Mouse (Mus musculus) lung, postnatal 25 days (tissue): ENCODE measurements around the gene Srcin1.

ENCODE experiments used
- DNase-seq: peaks from one replicate; pipeline ENCODE4 v3.0.0; 2022; ENCODE audit warnings: low spot score

The Srcin1 gene

GRCm38 (mm10) chr11:97552151-97552550, 23.8 kb downstream of the Srcin1 start:
- DNase-seq, result no peak

GRCm38 (mm10) chr11:97548757-97549156, 27.2 kb downstream of the Srcin1 start:
- no peak for DNase-seq

- no peak for DNase-seq
Measured at GRCm38 (mm10) chr11:97547957-97548706, 27.9 kb downstream of the Srcin1 start.

- no peak for DNase-seq
Measured at GRCm38 (mm10) chr11:97546804-97547411, 29.1 kb downstream of the Srcin1 start.

- DNase-seq, result no peak
Measured at GRCm38 (mm10) chr11:97545808-97546560, 30.0 kb downstream of the Srcin1 start.

GRCm38 (mm10) chr11:97543883-97544282, 32.1 kb downstream of the Srcin1 start:
- no peak for DNase-seq

GRCm38 (mm10) chr11:97543181-97543733, 32.7 kb downstream of the Srcin1 start:
- no peak for DNase-seq

- no peak for DNase-seq
Measured at GRCm38 (mm10) chr11:97542171-97543150, 33.5 kb downstream of the Srcin1 start.

- no peak for DNase-seq
Measured at GRCm38 (mm10) chr11:97540604-97541003, 35.4 kb downstream of the Srcin1 start.

GRCm38 (mm10) chr11:97540136-97540535, 35.9 kb downstream of the Srcin1 start:
- DNase-seq, result no peak

GRCm38 (mm10) chr11:97539622-97540021, 36.4 kb downstream of the Srcin1 start:
- DNase-seq, result no peak

- DNase-seq, result no peak
Measured at GRCm38 (mm10) chr11:97537580-97538089, 38.4 kb downstream of the Srcin1 start.

- no peak for DNase-seq
Measured at GRCm38 (mm10) chr11:97536835-97537579, 39.0 kb downstream of the Srcin1 start.

GRCm38 (mm10) chr11:97536083-97536747, 39.8 kb downstream of the Srcin1 start:
- no peak for DNase-seq

GRCm38 (mm10) chr11:97535660-97536059, 40.3 kb downstream of the Srcin1 start:
- no peak for DNase-seq

GRCm38 (mm10) chr11:97535308-97535630, 40.7 kb downstream of the Srcin1 start:
- DNase-seq, result no peak

- DNase-seq, result no peak
Measured at GRCm38 (mm10) chr11:97534442-97535307, 41.3 kb downstream of the Srcin1 start.

- DNase-seq, result no peak
Measured at GRCm38 (mm10) chr11:97533653-97534052, 42.3 kb downstream of the Srcin1 start.

GRCm38 (mm10) chr11:97532950-97533582, 42.9 kb downstream of the Srcin1 start:
- no peak for DNase-seq
